Mouse (Mus musculus): Measurements from ENCODE around the gene Zfp94. TPM values are rescaled to one million over a fixed set of nuclear protein-coding genes. Genes with fewer than 3 reads are reported as not detected.

Gene Zfp94
- polyA plus RNA-seq, 1 experiment from 2014 or later, result 18.2 TPM

DNA sequence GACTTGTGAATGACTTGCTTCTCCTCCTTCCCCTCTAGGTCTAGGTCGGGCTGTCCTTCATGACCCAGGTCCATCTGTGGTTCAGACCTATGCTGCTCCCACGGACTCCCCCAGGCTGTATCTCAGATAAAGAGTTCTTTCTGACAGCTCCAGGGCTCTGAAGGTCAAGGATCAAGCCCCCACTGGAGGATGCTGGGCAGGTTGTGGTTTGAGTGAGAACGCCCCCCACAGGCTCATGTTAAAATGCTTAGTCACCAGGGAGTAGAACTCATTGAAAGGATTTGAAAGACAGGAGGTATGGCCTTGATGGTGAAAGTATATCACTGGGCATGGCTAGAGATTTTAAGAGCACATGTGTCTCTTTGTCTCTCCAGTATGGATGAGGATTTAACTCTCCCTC, 47.2 kb downstream of the Zfp94 start:
- no peak overlapping the region for H3K9ac ChIP-seq
- 84% methylated on average over 3 of the region's 3 CpGs for WGBS
- H3K27me3 ChIP-seq, result no peaks in the 10 kb centered on the region
- 0 out of 2 replicates have a peak, but pooled peaks have one; percentile 17 for ATAC-seq (ENCODE audit: low read depth)
- H3K4me1 ChIP-seq (replicated peaks), result peaks cover 14% of the 10 kb centered on the region
- H3K36me3 ChIP-seq, result peaks cover 9% of the 10 kb centered on the region
- peak overlapping the region; percentile 65 for H3K4me3 ChIP-seq
- H3K4me2 ChIP-seq, result peak overlapping the region; percentile 77
- no peaks in the 10 kb centered on the region for H3K9me3 ChIP-seq
- no peak overlapping the region for H3K27ac ChIP-seq (replicated peaks)

- Histone ChIP-seq H3K27ac (replicated peaks) (no peak overlapping the region), H3K4me1 (replicated peaks) (peaks cover 14% of the 10 kb centered on the region), H3K9me3 (no peaks in the 10 kb centered on the region), H3K4me2 (no peak overlapping the region), H3K27me3 (no peaks in the 10 kb centered on the region), H3K4me3 (no peak overlapping the region), H3K36me3 (peaks cover 4% of the 10 kb centered on the region), H3K9ac (no peak overlapping the region)
- WGBS, result 69% methylated on average over 24 of the region's 24 CpGs
- no peak for ATAC-seq (ENCODE audit: low read depth)
These were observed 48.0 kb downstream of the Zfp94 start for GRCm38 (mm10) chr7:24268176-24269155.

GRCm38 (mm10) chr7:24260000-24260312, 56.5 kb downstream of the Zfp94 start:
- no peak overlapping the region for H3K9ac ChIP-seq
- no peak overlapping the region for H3K4me2 ChIP-seq
- H3K36me3 ChIP-seq, result peaks cover 38% of the 10 kb centered on the region
- H3K27ac ChIP-seq (replicated peaks), result no peak overlapping the region
- H3K9me3 ChIP-seq, result no peaks in the 10 kb centered on the region
- no peaks in the 10 kb centered on the region for H3K27me3 ChIP-seq
- WGBS, result 92% methylated on average over 4 of the region's 4 CpGs
- H3K4me1 ChIP-seq (replicated peaks), result peaks cover 22% of the 10 kb centered on the region
- no peak for ATAC-seq (ENCODE audit: low read depth)
- H3K4me3 ChIP-seq, result no peak overlapping the region

DNA sequence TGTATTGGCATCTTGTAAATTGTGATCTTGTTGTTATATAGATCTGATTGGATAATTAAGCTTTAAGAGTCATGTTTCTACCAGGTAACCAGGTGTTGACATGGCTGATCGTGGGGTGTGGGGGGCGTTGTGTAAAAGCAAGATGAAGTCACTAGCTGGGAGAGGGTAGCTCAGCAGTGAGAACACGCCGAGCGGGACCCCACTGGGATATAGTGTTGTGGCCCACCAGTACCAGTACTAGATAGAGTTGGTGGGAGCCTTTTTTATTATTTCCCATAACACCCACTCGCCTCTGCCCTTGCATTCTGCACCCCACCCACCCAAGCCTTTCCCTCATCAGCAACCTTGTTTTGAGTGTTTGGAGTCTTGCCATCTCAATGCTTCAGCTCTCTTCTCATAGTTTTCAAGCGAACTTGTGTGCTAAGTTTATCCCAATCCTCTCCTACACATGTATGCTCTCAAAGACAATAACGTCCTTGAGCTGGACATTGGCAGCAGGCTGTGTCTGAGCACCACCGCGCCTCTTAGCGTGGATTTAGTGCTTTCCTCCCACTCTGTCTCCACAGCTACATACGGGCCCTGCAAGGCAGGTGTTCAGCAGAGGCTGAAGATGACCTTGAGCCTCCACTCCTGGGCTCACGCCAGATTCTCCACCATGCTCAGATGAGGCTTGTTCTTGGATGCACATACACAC, 57.0 kb downstream of the Zfp94 start:
- no peaks in the 10 kb centered on the region for H3K27me3 ChIP-seq
- 93% methylated on average over 13 of the region's 13 CpGs for WGBS
- no peak overlapping the region for H3K27ac ChIP-seq (replicated peaks)
- no peak overlapping the region for H3K9ac ChIP-seq
- no peak overlapping the region for H3K4me2 ChIP-seq
- peaks cover 24% of the 10 kb centered on the region for H3K4me1 ChIP-seq (replicated peaks)
- H3K36me3 ChIP-seq, result peaks cover 38% of the 10 kb centered on the region
- no peak for ATAC-seq (ENCODE audit: low read depth)
- no peak overlapping the region for H3K4me3 ChIP-seq
- H3K9me3 ChIP-seq, result no peaks in the 10 kb centered on the region

DNA sequence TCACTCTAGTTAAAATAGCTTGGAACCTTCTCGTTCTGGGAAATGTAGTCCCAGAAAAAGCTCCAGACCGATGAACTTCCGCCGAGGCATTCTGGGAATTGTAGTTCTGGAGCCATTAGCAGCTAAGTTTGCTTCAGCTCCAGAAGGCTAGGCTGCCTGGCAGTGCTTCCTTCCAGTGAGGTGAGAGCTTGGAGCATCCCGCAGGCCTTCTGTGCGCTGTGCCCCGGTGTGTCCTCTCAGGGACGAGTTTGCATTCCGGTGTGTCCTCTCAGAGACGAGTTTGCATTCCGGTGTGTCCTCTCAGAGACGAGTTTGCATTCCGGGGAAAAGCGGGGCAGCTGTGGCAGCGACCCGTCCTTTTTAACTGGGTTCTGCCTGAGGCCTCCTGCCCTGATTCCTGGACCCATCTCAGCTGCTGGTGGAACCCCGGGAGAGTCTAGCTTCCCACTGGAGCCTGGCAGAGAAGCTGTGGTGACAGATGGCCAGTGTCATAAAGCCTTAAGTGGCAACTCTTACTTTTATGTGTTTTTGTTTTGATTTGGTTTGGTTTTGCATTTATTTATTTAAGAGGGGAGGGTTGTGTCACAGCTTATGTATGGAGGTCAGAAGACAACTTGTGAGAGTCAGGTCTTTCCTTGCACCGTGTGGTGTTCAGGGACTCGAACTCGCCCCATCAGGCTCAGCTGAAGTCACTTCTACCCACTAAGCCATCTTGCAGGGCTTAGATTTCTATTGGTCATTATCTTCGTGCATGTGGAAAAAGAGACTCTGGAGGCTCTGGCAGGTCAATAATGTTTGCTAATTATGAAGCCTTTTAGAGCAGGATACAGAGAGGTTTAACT, 61.6 kb downstream of the Zfp94 start, which contains the start of gene Zfp108:
Gene Zfp108, plus strand, starts transcription at position 162 of the 842 bp plus-strand sequence.
- Histone ChIP-seq H3K4me2 (peak within 1 kb of the TSS; percentile 64), H3K9ac (peak within 1 kb of the TSS; percentile 78), H3K4me3 (peak within 1 kb of the TSS; percentile 46), H3K36me3 (peaks cover 9% of the 10 kb centered on the region), H3K4me1 (replicated peaks) (peaks cover 30% of the 10 kb centered on the region), H3K27me3 (no peaks in the 10 kb centered on the region), H3K27ac (replicated peaks) (peak within 1 kb of the TSS; percentile 64), H3K9me3 (no peaks in the 10 kb centered on the region)
- peak; percentile 91 for ATAC-seq (ENCODE audit: low read depth)
- WGBS, result 19% methylated on average over 21 of the region's 21 CpGs

GRCm38 (mm10) chr7:24253779-24254615, 62.5 kb downstream of the Zfp94 start:
- peak; percentile 68 for ATAC-seq (ENCODE audit: low read depth)
- Histone ChIP-seq H3K27ac (replicated peaks) (no peak overlapping the region), H3K4me3 (peak overlapping the region; percentile 46), H3K4me2 (peak overlapping the region; percentile 64), H3K36me3 (0 out of 2 replicates have a peak, but pooled peaks cover 5% of the 10 kb centered on the region), H3K9ac (no peak overlapping the region), H3K9me3 (no peaks in the 10 kb centered on the region), H3K4me1 (replicated peaks) (peaks cover 30% of the 10 kb centered on the region), H3K27me3 (no peaks in the 10 kb centered on the region)
- WGBS, result 58% methylated on average over 9 of the region's 9 CpGs

Small RNA genes lying within 50 kb of the gene (microRNA-seq; reads per million reads assigned to microRNA genes)
- not detected for gene Gm27592

Other genes with a start within 250 kb of the Zfp94 start
- 29.9 and 34.7 TPM in 2 replicates for gene Zfp180, start 234.7 kb downstream of the Zfp94 start, polyA plus RNA-seq (2015; fragmentation: Nextera tagmentation; extraction: Ambion mirVana)
- 9.6 and 10.2 TPM in 2 replicates for gene Zfp112, start 204.4 kb downstream of the Zfp94 start, polyA plus RNA-seq (2015; fragmentation: Nextera tagmentation; extraction: Ambion mirVana)
- 18.4 and 21.4 TPM in 2 replicates for gene Zfp235, start 182.5 kb downstream of the Zfp94 start, polyA plus RNA-seq (2015; fragmentation: Nextera tagmentation; extraction: Ambion mirVana)
- 3.7 and 4.6 TPM in 2 replicates for gene Zfp114, start 141.6 kb downstream of the Zfp94 start, polyA plus RNA-seq (2015; fragmentation: Nextera tagmentation; extraction: Ambion mirVana)
- gene Zfp111, start 105.2 kb downstream of the Zfp94 start, polyA plus RNA-seq (2015; fragmentation: Nextera tagmentation; extraction: Ambion mirVana), result 4.9 and 6.0 TPM in 2 replicates
- gene Zfp109, start 79.1 kb downstream of the Zfp94 start, polyA plus RNA-seq (2015; fragmentation: Nextera tagmentation; extraction: Ambion mirVana), result 4.4 TPM in 2 replicates
- 4.9 and 5.5 TPM in 2 replicates for gene Zfp108, start 61.9 kb downstream of the Zfp94 start, polyA plus RNA-seq (2015; fragmentation: Nextera tagmentation; extraction: Ambion mirVana)
- 6.9 and 7.6 TPM in 2 replicates for gene Zfp93, start 46.2 kb downstream of the Zfp94 start, polyA plus RNA-seq (2015; fragmentation: Nextera tagmentation; extraction: Ambion mirVana)
- gene Zfp61, start 15.4 kb downstream of the Zfp94 start, polyA plus RNA-seq (2015; fragmentation: Nextera tagmentation; extraction: Ambion mirVana), result 39.8 and 49.2 TPM in 2 replicates
- 0.31 TPM in 1 of 2 replicates, not detected in the other for gene Tescl, start 17.3 kb upstream of the Zfp94 start, polyA plus RNA-seq (2015; fragmentation: Nextera tagmentation; extraction: Ambion mirVana)
- not detected in 2 replicates for gene Lypd5, start 32.5 kb upstream of the Zfp94 start, polyA plus RNA-seq (2015; fragmentation: Nextera tagmentation; extraction: Ambion mirVana)
- gene Kcnn4, start 53.6 kb upstream of the Zfp94 start, polyA plus RNA-seq (2015; fragmentation: Nextera tagmentation; extraction: Ambion mirVana), result 2.1 and 2.2 TPM in 2 replicates
- gene Smg9, start 83.0 kb upstream of the Zfp94 start, polyA plus RNA-seq (2015; fragmentation: Nextera tagmentation; extraction: Ambion mirVana), result 36.2 and 37.7 TPM in 2 replicates
- gene Irgc1, start 135.6 kb upstream of the Zfp94 start, polyA plus RNA-seq (2015; fragmentation: Nextera tagmentation; extraction: Ambion mirVana), result not detected in 2 replicates
- 1.3 and 2.2 TPM in 2 replicates for gene Plaur, start 145.8 kb upstream of the Zfp94 start, polyA plus RNA-seq (2015; fragmentation: Nextera tagmentation; extraction: Ambion mirVana)
- 56.3 and 71.3 TPM in 2 replicates for gene Cadm4, start 165.4 kb upstream of the Zfp94 start, polyA plus RNA-seq (2015; fragmentation: Nextera tagmentation; extraction: Ambion mirVana)
- 243 and 251 TPM in 2 replicates for gene Zfp428, start 190.3 kb upstream of the Zfp94 start, polyA plus RNA-seq (2015; fragmentation: Nextera tagmentation; extraction: Ambion mirVana)
- gene AC161166.1, start 195.8 kb upstream of the Zfp94 start, polyA plus RNA-seq (2015; fragmentation: Nextera tagmentation; extraction: Ambion mirVana), result 1.1 and 1.5 TPM in 2 replicates
- gene Irgq, start 214.0 kb upstream of the Zfp94 start, polyA plus RNA-seq (2015; fragmentation: Nextera tagmentation; extraction: Ambion mirVana), result 20.9 and 21.2 TPM in 2 replicates
- not detected in 2 replicates for gene Pinlyp, start 229.5 kb upstream of the Zfp94 start, polyA plus RNA-seq (2015; fragmentation: Nextera tagmentation; extraction: Ambion mirVana)
- gene Xrcc1, start 229.6 kb upstream of the Zfp94 start, polyA plus RNA-seq (2015; fragmentation: Nextera tagmentation; extraction: Ambion mirVana), result 66.3 and 79.2 TPM in 2 replicates